Mouse (Mus musculus) myocyte (in vitro differentiated cells): ENCODE data around the gene Rhbdd3.
A peak's percentile ranks its signal among the peaks of the same experiment; 100 is the strongest.

Source experiments
- CEBPB ChIP-seq: IDR thresholded peaks from 2 replicates; pipeline ENCODE4 v1.6.1; 2011; ENCODE audit warnings: mild to moderate bottlenecking, moderate library complexity; ENCODE audit not compliant: poor library complexity, insufficient read depth, severe bottlenecking
- E2F4 ChIP-seq: IDR thresholded peaks from one replicate; pipeline ENCODE4 v1.6.1; 2011; ENCODE audit warnings: mild to moderate bottlenecking, control low read depth, moderate library complexity; ENCODE audit not compliant: insufficient read depth
- POLR2A ChIP-seq: IDR thresholded peaks from one replicate; pipeline ENCODE4 v1.6.1; 2011; ENCODE audit warnings: low read depth, mild to moderate bottlenecking, control low read depth, moderate library complexity; ENCODE audit not compliant: insufficient read length
- TCF12 ChIP-seq: IDR thresholded peaks from one replicate; pipeline ENCODE4 v1.6.1; 2011; ENCODE audit warnings: mild to moderate bottlenecking, control low read depth; ENCODE audit not compliant: poor library complexity, insufficient read depth, severe bottlenecking
- USF1 ChIP-seq: IDR thresholded peaks from one replicate; pipeline ENCODE4 v1.6.1; 2011; ENCODE audit warnings: low read depth, mild to moderate bottlenecking, control low read depth, moderate library complexity

DNA sequence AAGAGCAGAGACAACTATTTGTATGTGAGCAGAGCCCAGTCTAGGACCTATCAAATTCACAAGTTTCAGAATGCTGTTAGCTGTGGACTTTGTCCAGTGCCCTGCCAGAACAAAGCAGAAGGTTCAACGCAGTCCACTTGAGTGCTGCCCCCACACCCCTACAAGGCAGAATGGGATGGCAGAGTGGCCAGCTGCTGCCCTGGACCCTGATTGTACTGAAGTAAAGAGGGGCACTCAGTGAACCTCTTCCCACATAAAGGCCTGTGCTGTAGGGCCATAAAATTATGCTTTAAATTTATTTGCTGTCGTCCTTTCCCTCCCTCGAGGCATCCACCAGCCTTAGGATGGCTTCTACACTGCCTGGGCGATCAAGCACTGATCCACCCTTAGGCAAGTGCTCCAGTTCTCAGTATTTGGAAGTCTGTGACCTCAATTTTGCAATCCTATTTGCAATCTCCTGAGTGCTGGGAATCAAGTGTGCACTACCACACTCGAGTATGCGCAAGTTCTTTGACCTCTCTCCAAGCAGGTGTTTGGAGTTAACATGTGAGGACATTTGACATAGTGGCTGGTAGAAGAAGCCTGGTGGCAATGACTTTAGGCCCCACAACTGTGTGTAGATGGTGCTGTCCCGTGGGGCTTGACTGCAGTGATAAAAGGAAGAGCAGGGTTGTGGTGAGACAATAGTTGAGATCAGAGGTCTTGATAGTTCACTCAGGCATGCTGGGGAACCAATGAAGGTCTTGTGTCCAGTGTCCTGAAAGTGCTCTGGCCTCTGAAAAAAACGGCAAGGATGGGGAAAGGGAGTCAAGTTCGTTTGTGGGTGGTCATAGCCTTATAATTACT is 30.4 kb upstream of the Rhbdd3 start:
- TF ChIP-seq POLR2A (peak; percentile 14), CEBPB (no peak), TCF12 (no peak), USF1 (no peak), E2F4 (no peak)
